Mouse (Mus musculus) R1 (cell line): ENCODE data around the gene Ptcd2.

Experiments used
- DNase-seq: peaks from one replicate; pipeline ENCODE4 v3.0.0-alpha.2; 2018; ENCODE audit warnings: low read depth, low spot score

Gene Ptcd2

DNA sequence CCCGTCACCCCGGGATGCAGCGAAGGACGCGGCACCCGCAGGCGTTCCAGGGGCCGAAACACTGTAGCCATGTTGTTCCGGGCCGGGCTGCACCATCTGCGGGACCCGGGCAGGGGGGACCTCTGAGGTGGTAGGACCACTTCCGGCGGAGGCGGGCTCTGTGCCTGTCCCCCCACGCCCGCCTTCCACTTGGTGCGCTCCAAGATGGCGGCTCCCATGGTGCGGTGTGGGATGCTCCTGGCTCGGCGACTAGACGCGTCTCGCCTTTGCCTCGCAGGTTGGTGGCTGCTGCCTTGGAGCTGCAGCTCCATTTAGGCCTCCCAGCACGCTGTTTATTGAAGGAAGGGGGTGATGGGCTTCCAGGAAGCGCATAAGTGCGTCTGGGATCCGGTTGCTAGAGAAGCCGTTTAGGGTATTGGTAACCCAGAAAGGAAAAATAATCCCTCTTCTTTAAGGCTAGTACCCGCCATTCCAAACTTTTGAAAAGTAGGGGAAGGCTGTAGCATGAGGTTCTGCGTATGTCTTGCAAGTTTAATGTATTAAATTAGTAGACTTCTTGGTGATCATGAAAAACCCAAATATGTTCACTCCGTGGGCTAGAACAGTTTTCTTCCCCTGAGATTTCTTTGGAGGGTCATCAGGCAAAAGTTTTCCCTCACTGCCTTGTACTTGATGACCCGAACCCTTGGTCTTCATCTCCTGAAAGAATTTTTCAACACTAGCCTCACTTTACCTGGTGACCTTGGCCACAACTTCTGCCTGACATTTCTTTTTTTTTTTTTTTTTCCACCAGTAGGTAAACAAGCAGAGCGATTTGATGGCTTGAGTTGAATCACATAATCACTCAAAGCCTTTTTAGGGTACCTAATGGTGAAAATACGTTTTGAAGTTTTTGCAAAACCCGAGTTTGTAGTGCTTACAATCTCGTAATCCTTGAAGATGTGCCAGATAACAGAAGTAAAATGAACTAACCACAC, at the start of gene Ptcd2, which contains the start of gene Mrps27:
Gene Ptcd2, minus strand, starts transcription at position 107 of the 977 bp plus-strand sequence.
Gene Mrps27, plus strand, starts transcription at position 188 of the 977 bp plus-strand sequence.
- peak; percentile 96 for DNase-seq

DNA sequence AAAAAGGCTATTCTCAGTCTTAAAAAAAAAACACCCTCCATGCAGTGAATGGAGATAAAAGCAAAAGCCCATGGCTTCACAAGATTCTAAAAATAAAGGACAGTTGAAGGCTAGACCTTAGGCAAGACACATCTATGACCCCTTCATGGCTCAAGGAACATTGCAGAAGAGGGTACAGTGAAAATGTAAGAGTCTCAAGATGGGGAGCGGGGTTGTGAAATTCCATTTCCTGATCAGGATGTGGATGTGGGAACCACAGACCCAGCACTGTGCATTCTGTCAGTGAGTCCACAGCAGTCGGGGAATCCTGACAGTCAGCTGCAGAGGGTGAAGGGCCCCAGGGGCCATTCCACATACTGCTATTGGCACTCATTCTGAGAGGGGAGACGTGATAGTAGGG, 48.6 kb upstream of the Ptcd2 start:
- no peak for DNase-seq

DNA sequence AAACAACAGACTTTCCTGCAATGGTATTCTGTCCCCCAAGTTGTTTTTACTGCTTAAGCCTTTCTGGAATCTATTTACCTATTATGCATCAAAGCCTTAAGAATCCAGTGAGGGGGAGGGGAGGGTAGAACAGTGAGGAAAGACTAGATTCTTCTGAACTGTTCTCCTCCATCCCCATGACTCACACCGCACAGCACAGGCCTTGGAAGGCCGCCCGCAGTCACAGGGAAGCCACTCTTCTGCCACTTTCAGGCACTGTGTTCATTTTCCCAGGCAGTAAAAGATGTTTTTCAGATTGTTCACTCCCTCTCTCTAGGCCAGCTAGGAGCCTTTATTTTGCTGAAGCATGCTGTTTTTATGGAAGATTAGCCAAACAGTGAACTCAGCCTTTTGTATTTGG, 46.9 kb upstream of the Ptcd2 start:
- peak; percentile 34 for DNase-seq

DNA sequence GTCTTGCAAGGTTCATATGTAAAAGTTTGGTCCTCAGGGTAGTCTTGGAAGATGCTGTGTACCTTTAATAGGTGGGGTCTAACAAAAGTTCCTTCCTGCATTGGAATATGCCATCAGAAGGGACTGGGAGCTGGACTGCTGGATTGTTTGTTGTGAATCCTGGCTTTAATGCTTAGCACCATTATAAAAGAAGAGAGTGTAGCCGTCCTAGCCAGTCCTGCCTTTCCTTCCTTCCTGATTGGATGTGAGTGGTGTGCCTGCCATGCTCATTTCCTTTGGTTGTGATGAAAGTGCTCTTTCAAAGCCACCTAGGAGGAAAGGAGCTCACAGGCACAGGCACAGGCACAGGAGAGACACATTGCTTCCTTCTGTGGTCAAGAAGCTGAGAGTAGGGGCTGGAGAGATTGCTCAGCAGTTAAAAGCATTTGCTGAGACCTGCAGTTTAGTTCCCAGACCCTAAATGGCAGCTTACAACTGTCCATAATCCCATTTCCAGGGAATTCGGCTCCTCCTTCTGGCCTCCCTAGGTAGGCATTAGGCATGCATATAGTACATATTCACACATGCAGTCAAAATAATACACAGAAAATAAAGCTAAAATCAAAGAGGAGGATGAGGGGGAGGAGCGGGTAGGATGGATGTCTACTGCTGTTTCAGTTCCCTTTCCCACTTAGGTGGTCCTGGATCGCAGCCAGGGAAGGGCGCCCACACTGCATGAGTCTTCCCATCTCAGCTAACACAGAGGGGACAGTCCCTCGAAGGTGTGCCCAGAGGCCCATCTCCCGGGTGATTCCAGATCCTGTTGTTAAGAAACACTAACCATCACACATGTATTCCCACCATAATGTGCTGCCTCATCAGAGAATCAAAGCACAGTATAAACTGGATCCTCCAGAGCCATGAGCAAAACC, 43.7 kb upstream of the Ptcd2 start:
- no peak for DNase-seq

DNA sequence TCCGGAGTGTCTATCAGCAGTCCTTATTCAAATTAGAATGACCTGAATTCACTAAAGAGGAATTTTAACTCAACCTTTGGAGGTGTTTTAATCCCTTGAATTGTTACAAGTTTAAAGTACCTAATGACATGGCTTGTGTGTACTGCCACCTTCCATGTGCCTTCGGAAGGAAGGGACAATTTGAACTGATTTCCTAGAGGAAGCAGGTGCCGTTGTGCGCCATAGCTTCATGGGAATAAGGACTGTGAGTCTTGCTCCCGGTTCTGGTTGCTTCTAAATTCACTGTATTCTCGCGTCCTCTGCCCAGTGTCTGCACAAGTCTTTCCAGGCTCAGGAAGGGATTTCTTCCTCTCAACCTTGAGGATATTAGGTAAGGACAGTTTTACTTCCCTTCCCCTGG, 41.8 kb upstream of the Ptcd2 start:
- no peak for DNase-seq

DNA sequence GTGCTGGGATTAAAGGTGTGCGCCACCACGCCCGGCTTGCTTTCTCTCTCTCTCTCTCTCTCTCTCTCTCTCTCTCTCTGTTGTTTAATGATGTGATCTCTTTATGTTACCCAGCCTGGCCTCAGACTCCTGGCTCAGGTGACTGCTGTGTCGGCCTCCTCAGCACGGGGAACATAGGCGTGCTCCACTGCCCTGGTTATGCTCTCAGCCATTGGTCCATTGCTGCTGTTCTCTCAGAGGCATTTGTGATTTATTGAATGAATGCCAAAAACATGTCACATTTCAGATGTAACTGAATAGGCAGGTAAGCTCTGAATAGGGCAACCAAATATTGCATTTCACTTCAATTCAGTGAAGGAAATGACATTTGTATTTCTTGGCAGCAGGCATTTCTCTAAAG, 41.4 kb upstream of the Ptcd2 start:
- DNase-seq = no peak

DNA sequence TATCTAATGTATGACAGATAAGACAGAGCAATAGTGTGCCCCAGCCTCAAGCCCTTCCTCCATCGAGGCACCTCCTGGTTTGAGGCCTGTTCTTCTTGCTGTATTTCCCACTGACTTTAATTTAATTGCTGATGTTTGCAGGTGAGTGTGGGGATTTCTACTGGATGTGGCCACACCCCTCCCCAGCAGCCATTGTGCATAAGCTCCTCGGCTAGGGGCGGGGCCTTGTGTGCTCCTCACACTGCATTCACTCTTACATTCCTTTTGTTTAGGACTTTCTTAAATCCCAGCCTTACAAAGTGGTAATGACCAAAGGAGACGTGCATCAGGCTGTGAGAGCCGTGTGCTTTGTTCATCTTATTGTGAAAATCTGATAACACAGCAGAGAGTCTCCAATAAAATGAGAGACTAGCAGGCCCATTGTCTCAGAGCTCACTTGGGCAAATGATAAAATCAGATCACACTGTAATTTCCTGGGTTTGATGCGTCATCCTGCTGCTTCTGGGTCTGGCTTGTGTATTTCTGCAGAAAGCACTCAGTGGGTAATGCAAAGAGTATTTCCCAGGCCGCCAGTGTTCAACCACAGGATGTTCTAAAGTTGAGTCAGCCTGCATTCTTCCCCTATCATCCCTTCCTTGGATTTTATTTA, 40.2 kb upstream of the Ptcd2 start:
- peak; percentile 55 for DNase-seq

DNA sequence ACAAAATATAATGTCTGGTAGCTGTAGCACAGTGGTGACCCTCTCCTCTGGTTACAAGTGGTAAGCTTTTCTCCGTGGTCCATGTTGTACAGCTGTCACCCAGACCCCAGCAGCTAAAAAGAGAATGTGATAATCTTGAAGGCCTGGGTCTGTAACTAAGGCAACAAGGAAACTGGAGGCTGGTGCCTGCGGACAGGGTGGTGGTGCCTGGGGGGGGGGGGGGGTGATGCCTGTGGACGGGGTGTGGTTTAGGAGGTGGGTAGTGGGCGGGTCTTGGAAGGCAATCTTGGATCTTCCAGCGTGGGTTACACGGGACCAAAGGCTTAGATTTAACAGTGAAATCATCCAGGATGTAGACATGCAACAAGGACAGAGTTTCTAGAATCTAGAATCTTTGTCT, 37.9 kb upstream of the Ptcd2 start:
- peak; percentile 80 for DNase-seq

DNA sequence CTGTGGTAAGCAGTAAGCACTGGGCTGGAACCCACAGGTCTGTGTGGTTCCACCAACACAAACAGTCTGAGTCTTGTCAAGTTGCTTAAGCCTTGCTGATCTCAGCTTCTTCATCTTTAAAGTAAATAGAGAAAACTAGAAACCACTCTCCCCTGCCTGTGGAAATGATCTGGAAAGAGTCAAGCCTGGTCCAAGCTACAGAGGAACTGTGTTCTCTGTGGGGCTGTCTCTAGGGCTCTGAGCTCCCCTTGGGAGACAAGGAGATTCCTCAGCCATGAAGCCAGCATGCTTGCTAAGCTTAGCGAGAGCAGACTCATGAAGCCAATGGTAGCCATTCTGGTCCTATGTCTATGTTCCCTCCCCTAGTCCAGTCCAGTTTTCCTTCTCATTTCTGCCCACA, 33.7 kb upstream of the Ptcd2 start:
- DNase-seq = no peak

DNA sequence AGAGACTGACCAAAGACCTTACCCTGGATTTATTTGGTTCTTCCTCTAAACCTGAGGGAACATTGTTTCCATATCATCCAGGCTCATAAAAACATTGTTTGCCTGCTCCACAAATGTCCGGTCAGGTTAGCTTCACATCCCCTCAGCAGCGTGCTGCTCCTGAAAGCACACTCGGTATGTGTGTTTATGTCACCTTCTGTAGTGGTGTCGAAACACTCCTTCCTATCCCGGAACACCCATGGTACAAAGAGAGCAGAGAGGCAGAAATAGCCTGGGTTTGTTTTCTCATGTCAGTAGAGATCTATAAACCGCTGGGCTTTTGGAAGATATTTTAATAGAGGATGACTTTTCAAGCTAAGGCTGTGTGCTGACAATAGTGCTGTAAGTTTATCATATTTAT, 32.5 kb upstream of the Ptcd2 start:
- DNase-seq = no peak

DNA sequence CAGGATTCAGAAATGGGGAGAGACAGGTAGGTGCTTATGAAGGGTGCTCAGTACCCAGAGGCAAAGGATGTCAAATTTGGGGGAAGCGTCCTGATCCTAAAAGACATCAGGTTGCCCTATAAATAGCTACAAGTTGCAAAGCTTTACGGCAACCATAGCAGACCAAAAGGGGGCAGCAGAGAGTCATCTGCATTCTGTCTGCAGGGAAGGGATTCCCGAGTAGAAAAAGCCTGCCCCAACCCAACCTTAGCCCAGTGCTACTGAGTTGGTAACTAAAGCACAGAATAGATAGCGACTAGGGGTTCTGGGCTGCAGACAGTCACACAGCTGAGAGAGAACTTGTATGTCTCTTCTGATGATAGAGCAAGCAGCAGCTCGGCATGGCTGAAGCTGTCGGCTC, 31.0 kb upstream of the Ptcd2 start:
- DNase-seq = peak; percentile 79

DNA sequence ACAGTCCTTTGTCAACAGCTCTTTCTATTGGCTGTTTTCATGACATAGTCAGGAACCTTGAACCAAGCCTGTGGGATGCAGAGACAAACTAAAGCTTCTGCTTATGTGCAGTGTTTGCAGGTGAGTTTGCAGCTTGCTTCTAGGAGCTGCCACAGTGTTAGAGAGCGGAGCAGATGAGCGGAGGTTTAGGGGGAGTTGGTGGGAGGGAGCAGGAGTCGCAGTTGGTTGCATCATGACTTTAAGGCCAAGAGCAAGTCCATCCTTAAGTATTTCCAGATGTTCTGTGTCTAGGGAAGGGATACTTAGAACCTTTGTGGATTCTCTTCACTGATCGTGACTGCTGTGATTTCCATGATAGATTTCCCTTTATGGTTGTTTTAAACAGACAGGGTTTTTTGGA, 29.7 kb upstream of the Ptcd2 start:
- no peak for DNase-seq

DNA sequence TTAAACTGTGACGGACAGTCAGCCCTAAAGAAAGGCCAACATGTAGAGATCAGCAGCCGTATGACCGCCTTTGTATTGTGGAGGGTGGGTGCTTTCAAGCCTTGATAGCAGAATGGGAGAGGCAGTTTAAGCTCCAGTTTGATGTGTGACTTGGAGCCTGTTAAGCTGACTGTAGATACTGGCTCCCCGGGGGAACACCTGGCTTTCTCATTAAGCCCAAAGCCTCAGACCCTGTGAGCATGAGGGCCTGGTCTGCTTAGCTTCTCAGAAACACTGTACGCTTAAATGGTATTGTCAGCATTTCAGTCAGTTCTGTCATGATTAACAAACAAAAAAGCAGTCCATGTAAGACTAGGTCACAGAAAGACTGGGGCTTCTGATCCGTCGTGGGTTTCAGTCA, 29.2 kb upstream of the Ptcd2 start:
- DNase-seq = no peak

DNA sequence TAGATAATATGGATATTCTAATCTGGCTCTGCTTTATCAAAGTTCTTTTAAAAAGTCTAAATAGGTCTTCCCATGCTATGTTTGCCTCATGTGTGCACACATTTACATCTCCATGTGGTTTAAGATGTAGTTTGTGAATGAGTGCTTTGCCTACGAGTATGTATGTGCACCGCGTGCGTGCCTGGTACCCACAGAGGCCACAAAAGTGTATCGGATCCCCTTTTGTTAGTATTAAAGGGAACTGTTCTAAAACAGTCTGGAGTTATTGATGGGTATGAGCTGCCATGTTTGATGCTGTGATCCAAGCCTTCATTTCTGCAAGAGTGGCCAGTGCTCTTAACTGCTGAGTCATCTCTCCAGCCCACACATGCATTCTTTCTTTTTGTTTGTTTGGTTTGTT, 26.8 kb upstream of the Ptcd2 start:
- DNase-seq = no peak

DNA sequence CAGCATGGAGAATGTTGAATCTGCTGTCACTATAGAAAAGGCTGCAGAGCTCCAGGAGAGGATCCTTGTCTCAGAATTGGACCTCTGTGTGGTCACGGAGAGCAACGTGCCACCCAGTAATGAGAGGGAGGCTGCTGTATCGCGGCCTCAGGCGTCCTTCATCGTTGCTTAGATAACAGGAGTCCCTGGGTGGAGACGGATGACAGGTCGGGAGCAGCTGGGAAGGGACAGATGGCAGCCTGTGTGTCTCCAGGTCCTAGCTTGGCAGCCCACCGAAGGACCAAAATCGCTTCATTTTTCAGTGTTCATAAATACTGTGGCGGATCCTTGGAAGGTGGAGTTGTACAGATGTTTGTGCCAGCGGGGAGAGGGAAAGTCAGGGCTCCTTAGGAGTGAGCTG, 24.6 kb upstream of the Ptcd2 start:
- no peak for DNase-seq

DNA sequence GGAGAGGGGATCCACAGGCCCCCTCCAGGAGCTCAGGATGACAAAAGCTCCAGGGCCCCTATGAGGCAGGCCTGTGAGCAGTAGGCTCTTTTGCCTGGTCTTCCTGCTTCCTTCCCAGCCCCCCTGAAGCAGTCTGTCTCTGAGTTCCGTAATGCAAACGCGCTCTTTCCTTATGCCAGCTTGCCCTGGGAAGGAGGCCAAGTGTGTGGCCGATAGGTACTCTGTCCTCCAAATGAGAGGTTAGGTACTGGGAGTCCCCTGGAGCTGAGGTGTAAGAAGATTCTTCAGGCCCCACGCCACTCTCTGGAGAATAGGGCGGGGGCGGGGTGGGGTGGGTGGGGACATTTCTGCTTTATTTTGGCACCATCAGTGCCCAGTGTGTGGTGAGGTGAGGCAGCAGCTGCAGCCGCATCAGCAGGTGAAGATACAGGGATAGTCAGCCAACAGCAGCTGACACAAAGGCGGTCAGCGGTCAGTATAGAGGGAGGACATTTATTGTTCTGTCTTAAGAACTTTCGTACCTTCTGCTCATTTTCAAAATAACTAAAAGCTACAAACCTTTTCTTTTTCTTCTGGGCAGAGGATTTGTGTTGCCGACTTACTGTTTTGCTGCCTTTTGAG, 23.2 kb upstream of the Ptcd2 start:
- no peak for DNase-seq

DNA sequence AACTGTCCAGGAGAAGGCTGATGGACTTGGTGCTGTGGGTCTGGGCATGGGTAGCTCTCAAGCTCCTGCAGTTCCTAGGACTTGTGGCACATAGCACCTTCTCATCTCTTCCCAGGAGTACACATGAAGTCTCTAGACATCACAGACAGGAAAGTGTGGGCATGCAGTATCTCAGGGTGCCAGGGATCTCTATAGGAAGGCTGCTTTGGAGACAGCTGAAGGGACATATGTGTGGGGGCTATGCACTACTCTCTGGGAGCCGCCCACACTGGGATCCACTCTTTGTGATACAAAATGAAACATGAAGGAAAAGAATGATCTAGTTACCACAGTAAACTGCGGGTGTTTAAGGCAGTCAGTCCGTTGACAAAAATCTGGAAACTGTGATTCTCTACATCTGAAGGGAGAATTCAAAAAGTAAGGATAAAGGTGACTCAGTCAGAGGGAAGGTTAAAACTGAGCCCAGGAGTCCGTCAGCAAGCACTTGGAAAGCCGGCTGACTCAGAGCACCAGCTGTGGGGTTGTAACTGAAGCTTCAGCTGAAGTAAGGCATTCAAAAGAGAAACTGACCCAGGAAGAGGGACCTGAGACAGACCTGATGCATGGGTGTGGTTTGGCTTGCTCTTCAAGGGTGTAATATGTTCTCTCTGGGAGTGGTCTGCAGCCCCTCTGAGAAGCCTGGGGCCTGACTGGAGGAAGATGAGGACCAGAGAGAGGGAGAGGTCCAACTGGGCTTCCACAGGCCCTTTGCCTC, 22.1 kb upstream of the Ptcd2 start:
- DNase-seq = no peak

DNA sequence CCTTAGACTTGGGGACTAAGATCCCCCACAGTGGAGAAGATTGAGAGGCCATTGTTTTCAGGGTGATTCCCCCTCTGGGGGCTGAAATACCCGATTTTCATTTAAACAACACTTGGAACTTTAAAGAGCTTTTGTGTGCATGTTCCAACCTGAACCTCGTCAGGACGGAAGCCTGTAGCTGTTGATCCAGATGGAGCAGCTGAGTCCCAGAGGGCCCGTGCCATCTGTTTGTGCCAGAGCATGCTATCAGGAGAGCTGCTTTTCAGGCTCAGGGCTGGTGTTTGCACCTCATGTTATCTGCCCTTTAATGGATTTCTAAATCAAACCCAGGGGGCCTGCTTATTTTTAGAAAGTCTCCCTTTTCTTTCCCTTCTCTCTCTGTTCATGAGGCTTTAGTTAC, 19.4 kb upstream of the Ptcd2 start:
- no peak for DNase-seq

DNA sequence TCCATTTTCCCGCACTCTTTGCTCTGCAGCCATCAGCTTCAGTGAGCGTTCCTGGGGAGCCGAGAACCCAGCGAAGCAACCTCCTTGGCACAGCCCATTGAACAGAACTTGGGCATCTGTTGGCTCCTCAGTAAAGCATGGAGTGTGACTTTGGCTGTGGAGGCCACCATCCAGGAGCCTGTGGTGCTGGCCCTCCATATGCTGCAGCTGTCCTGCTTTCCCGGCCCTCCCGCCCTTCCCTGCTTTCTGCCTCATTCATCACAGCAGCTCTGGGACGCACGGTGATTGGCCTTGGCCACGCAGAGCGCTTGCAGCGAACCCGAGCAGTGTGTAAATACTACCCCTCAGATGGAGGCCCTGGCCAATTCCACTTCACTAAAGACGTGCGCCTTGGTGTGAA, 14.4 kb upstream of the Ptcd2 start:
- DNase-seq = no peak

DNA sequence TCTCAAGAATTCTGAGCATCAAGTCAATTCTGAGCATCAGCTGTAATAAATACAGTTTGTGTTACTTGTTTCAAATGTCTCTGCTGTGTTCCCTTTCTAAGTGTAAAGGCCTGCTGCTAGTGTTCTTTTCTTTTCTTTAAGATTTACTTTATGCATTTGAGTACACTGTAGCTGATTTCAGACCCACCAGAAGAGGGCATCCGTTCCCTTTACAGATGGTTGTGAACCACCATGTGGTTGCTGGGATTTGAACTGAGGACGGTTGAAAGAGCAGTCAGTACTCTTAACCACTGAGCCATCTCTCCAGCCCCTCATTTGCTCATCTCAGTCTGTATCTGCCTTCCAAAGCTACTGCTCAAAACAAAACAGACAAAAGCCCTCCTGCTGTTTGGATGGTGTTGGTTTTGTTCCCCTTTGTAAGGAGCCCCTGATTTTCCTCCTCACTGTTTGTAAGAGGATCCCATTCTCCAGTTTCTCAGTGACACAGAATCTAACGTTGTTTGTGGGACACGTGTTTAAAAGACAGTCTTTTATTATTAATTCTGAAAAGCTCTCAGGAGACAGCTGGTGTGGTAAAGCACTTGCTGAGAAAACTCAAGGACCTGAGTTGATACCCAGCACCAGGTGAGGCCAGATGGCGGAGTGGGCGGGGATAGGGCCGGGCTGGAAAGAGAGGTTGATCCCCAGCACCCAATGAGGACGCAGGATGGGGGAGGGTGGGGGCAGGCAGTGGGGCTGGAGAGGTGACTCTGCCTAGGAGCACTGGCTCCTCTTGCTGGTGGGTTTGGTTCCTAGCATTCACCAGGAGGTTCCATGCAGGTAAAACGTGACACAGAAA, 12.1 kb upstream of the Ptcd2 start:
- peak; percentile 92 for DNase-seq
